Comparison of ENCODE assay signal across 29 mouse cellular contexts in the genomic region with DNA sequence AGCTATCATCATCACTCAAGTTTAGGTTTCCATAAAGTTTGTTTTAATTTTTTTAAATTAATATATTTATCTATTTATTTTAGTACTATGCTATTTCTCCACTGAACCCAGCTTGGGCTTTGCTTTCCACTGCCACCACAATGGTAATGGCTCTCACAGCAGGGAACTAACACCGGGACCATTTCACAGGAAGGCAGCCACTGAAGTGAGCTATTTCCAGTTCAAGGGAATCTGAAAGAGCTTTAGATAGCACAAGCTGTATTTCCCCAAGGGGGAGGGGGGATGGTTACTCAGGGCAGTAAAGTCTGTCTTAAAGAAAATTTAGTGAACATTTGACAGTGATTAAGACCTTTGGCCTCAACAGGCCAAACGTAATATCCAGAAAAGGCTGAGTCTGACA.
DNase-seq lines count a peak whose midpoint lies in the region; ATAC-seq and TF ChIP-seq lines count a peak whose summit lies in the region.
"Had no signal": no experiment of that assay in that cellular context is flagged by ENCODE, and none has a peak within 500 bp of the region (broad histone marks: within the 10 kb centered on the region; RNA-seq: fewer than 3 reads in every experiment).

No protein-coding gene starts in this region.

- no peaks in the 10 kb centered on the region for H3K36me3 ChIP-seq in ES-E14 (ENCODE audit: control insufficient read depth, insufficient read depth, low read length, poor library complexity, severe bottlenecking)
- H3K36me3 ChIP-seq in midbrain, embryonic 14.5 days (ENCODE audit: control insufficient read depth, insufficient read depth, low read length) = no peaks in the 10 kb centered on the region
- H3K36me3 ChIP-seq: embryonic facial prominence, embryonic 12.5 days; embryonic facial prominence, embryonic 15.5 days; G1E; heart, embryonic 12.5 days; heart, embryonic 15.5 days; hindbrain, embryonic 10.5 days; hindbrain, embryonic 13.5 days; intestine, embryonic 15.5 days had no signal

- no peaks in the 10 kb centered on the region for H3K4me1 ChIP-seq in ES-E14 (ENCODE audit: control insufficient read depth in 2 of 2, insufficient read depth in 2 of 2, low read length in 2 of 2, poor library complexity in 1 of 2)
- H3K4me1 ChIP-seq in midbrain, embryonic 14.5 days (ENCODE audit: control insufficient read depth, insufficient read depth, low read length) = no peaks in the 10 kb centered on the region
- H3K4me1 ChIP-seq: embryonic facial prominence, embryonic 12.5 days; embryonic facial prominence, embryonic 15.5 days; heart, embryonic 12.5 days; heart, embryonic 15.5 days; hindbrain, embryonic 10.5 days; hindbrain, embryonic 13.5 days; intestine, embryonic 15.5 days had no signal

- no peaks in the 10 kb centered on the region for H3K9me3 ChIP-seq in ES-E14 (ENCODE audit: control insufficient read depth, insufficient read depth, low read depth, low read length)
- H3K9me3 ChIP-seq in midbrain, embryonic 14.5 days (ENCODE audit: control insufficient read depth, low read length) = no peaks in the 10 kb centered on the region
- H3K9me3 ChIP-seq: embryonic facial prominence, embryonic 12.5 days; embryonic facial prominence, embryonic 15.5 days; heart, embryonic 15.5 days; hindbrain, embryonic 10.5 days; hindbrain, embryonic 13.5 days; intestine, embryonic 15.5 days had no signal

- no peak for TF ChIP-seq POLR2A in brain, embryonic 14.5 days (IDR thresholded peaks at IDR 0.05; ENCODE audit: borderline replicate concordance, extremely low read depth, insufficient read depth, insufficient read length, poor library complexity, severe bottlenecking)

- no peak overlapping the region for H3K4me2 ChIP-seq in midbrain, embryonic 14.5 days (ENCODE audit: low read length)
- H3K4me2 ChIP-seq: embryonic facial prominence, embryonic 12.5 days; embryonic facial prominence, embryonic 15.5 days; heart, embryonic 12.5 days; heart, embryonic 15.5 days; hindbrain, embryonic 13.5 days; intestine, embryonic 15.5 days had no signal

- 42% methylated on average over 2 of the region's 2 CpGs for WGBS in midbrain, embryonic 14.5 days

- in situ Hi-C loops in ES-E14 (cut with MboI; ENCODE audit: low sequenced_read_pairs in 2 of 2, unreplicated experiment in 2 of 2) = no loop called here

- H3K4me3 ChIP-seq in ES-E14 (ENCODE audit: insufficient read depth in 1 of 2, low read depth in 1 of 2, low read length in 2 of 2, poor library complexity in 1 of 2, severe bottlenecking in 1 of 2) = no peak overlapping the region
- no peak overlapping the region for H3K4me3 ChIP-seq in midbrain, embryonic 14.5 days (replicated peaks; ENCODE audit: low read depth, low read length)
- H3K4me3 ChIP-seq: embryonic facial prominence, embryonic 12.5 days; embryonic facial prominence, embryonic 15.5 days; gastrocnemius, adult 2 months; heart, embryonic 12.5 days; heart, embryonic 15.5 days; hindbrain, embryonic 10.5 days; hindbrain, embryonic 13.5 days; intestine, embryonic 15.5 days had no signal

- ATAC-seq in midbrain, embryonic 14.5 days (ENCODE audit: low FRiP score, low TSS enrichment) = no peak
- ATAC-seq: CD4-positive, CD25-positive, alpha-beta regulatory T cell, adult 4 months; forebrain, embryonic 14.5 days; forebrain, postnatal 0 days; hindbrain, embryonic 16.5 days; intestine, embryonic 15.5 days; Patski had no signal

- DNase-seq in ES-E14 (ENCODE audit: low read depth, low spot score) (peak; percentile 38), WW6 (ENCODE audit: low read depth, low spot score) (peak; percentile 9)
- DNase-seq in brain, embryonic 14.5 days (ENCODE audit: low read depth) = peak; percentile 3
- DNase-seq in urinary bladder, adult 2 months (ENCODE audit: low spot score) = no peak
- no peak for DNase-seq in layer of hippocampus, postnatal 10 days (ENCODE audit: low spot score in 2 of 2)
- DNase-seq in midbrain, embryonic 14.5 days = no peak
- DNase-seq: adrenal gland, postnatal 10 days; adrenal gland, postnatal 36 days; cerebellum, adult 11-12 months; cerebellum, adult 8-10 months; cerebellum, postnatal 36 days; forebrain, postnatal 0 days; gastrocnemius, adult 2 months; gastrocnemius, postnatal 14 days; heart, adult 11 months; heart, postnatal 10 days; heart, postnatal 36 days had no signal

- no peak overlapping the region for H3K9ac ChIP-seq in ES-E14 (ENCODE audit: insufficient read depth, low read depth, low read length, poor library complexity, severe bottlenecking)
- no peak overlapping the region for H3K9ac ChIP-seq in midbrain, embryonic 14.5 days (replicated peaks; ENCODE audit: low read length)
- H3K9ac ChIP-seq: embryonic facial prominence, embryonic 12.5 days; embryonic facial prominence, embryonic 15.5 days; forebrain, postnatal 0 days; heart, embryonic 12.5 days; heart, embryonic 15.5 days; hindbrain, embryonic 13.5 days; intestine, embryonic 15.5 days had no signal

- TF ChIP-seq CTCF in brain, embryonic 14.5 days (IDR thresholded peaks at IDR 0.05; ENCODE audit: borderline replicate concordance, extremely low read depth, insufficient read depth, insufficient read length) = no peak

- no peaks in the 10 kb centered on the region for H3K27me3 ChIP-seq in midbrain, embryonic 14.5 days (ENCODE audit: control insufficient read depth, insufficient read depth, low read length)
- H3K27me3 ChIP-seq: embryonic facial prominence, embryonic 12.5 days; embryonic facial prominence, embryonic 15.5 days; heart, embryonic 12.5 days; heart, embryonic 15.5 days; hindbrain, embryonic 13.5 days; intestine, embryonic 15.5 days had no signal

- no peak overlapping the region for H3K27ac ChIP-seq in ES-E14 (ENCODE audit: insufficient read depth, low read depth, low read length, poor library complexity, severe bottlenecking)
- H3K27ac ChIP-seq in midbrain, embryonic 14.5 days (replicated peaks; ENCODE audit: low read depth, low read length) = no peak overlapping the region
- H3K27ac ChIP-seq: embryonic facial prominence, embryonic 12.5 days; embryonic facial prominence, embryonic 15.5 days; gastrocnemius, adult 2 months; heart, embryonic 15.5 days; hindbrain, embryonic 10.5 days; hindbrain, embryonic 13.5 days; intestine, embryonic 15.5 days had no signal

TF ChIP-seq in ES-E14, 5 proteins besides CTCF, POLR2A, EP300 and RAD21:
- no peak for TF ChIP-seq MAFK (IDR thresholded peaks at IDR 0.05; ENCODE audit: insufficient read depth, low read depth, low read length)
- TF ChIP-seq HCFC1 (IDR thresholded peaks at IDR 0.05; ENCODE audit: borderline replicate concordance, insufficient read depth, low read length) = no peak
- TF ChIP-seq ZNF384 (IDR thresholded peaks at IDR 0.05; ENCODE audit: low read depth, low read length) = no peak
- no peak for TF ChIP-seq CHD2 (IDR thresholded peaks at IDR 0.05; ENCODE audit: low read depth, low read length)
- no peak for TF ChIP-seq ZC3H11A (IDR thresholded peaks at IDR 0.05; ENCODE audit: borderline replicate concordance, low read depth, low read length)

Comparison
In these comparisons a context has a peak if more than half of its experiments do, and no peak if none do; other contexts are left out.
1. DNase-seq: peak in ES-E14 (single experiment), WW6 (single experiment) and brain, embryonic 14.5 days (single experiment); none in urinary bladder, adult 2 months (single experiment), layer of hippocampus, postnatal 10 days (0 of 2) and midbrain, embryonic 14.5 days (single experiment).